In genomic region chr17:65871641-65872041, GRCm38 (mm10) we compare ENCODE assay signal across 11 mouse cellular contexts. TPM values are rescaled to one million over a fixed set of nuclear protein-coding genes. Genes with fewer than 3 reads are reported as not detected.
DNase-seq lines count a peak whose midpoint lies in the region; ATAC-seq lines count a peak whose summit lies in the region.
"Had no signal": no experiment of that assay in that cellular context is flagged by ENCODE, and none has a peak within 500 bp of the region (broad histone marks: within the 10 kb centered on the region; RNA-seq: fewer than 3 reads in every experiment).

No protein-coding gene starts in this region.

- H3K4me1 ChIP-seq in heart, embryonic 10.5 days: peaks cover 15% of the 10 kb centered on the region
- H3K4me1 ChIP-seq in embryonic facial prominence, embryonic 14.5 days (ENCODE audit: control insufficient read depth, insufficient read depth, low read length): peaks cover 17% of the 10 kb centered on the region; the same call in 1 of the 2 replicates

- peaks cover 10% of the 10 kb centered on the region for H3K36me3 ChIP-seq in heart, embryonic 10.5 days
- peaks cover 6% of the 10 kb centered on the region; the same call in 1 of the 2 replicates for H3K36me3 ChIP-seq in embryonic facial prominence, embryonic 14.5 days (ENCODE audit: control insufficient read depth, insufficient read depth, low read length)

- no peaks in the 10 kb centered on the region for H3K27me3 ChIP-seq in heart, embryonic 10.5 days (ENCODE audit: insufficient read depth, poor library complexity, severe bottlenecking)
- H3K27me3 ChIP-seq in embryonic facial prominence, embryonic 14.5 days (replicated peaks; ENCODE audit: control insufficient read depth, insufficient read depth, low read length): no peaks in the 10 kb centered on the region
- H3K27me3 ChIP-seq: megakaryocyte, embryonic 14.5 days had no signal

- no peaks in the 10 kb centered on the region for H3K9me3 ChIP-seq in heart, embryonic 10.5 days
- no peaks in the 10 kb centered on the region for H3K9me3 ChIP-seq in embryonic facial prominence, embryonic 14.5 days (ENCODE audit: control insufficient read depth, low read length)
- H3K9me3 ChIP-seq: megakaryocyte, embryonic 14.5 days had no signal

- no peak for ATAC-seq in embryonic facial prominence, embryonic 14.5 days (ENCODE audit: low read depth)
- ATAC-seq in granulocyte monocyte progenitor cell, adult 5-6 weeks (replicated peaks; ENCODE audit: poor library complexity, severe bottlenecking): no peak

- no peak overlapping the region for H3K4me3 ChIP-seq in heart, embryonic 10.5 days
- H3K4me3 ChIP-seq in embryonic facial prominence, embryonic 14.5 days (ENCODE audit: low read depth, low read length): no peak overlapping the region
- H3K4me3 ChIP-seq: heart, adult 2 months had no signal

- H3K4me2 ChIP-seq in embryonic facial prominence, embryonic 14.5 days (ENCODE audit: low read depth, low read length): no peak overlapping the region

- H3K27ac ChIP-seq in heart, embryonic 10.5 days: peak overlapping the region; percentile 59; the same call in 1 of the 2 replicates
- H3K27ac ChIP-seq in embryonic facial prominence, embryonic 14.5 days (replicated peaks; ENCODE audit: low read depth, low read length): peak overlapping the region; percentile 39; the same call in 1 of the 2 replicates
- H3K27ac ChIP-seq: heart, adult 2 months had no signal

- no peak for DNase-seq in heart, embryonic 10.5 days (ENCODE audit: low spot score)
- DNase-seq in heart, adult 8-10 months (ENCODE audit: low spot score): no peak
- DNase-seq in lung, postnatal 36 days: peak; percentile 13
- no peak for DNase-seq in lung, postnatal 4 days
- DNase-seq in embryonic facial prominence, embryonic 14.5 days (ENCODE audit: low spot score): peak; percentile 23
- DNase-seq in naive thymus-derived CD4-positive, alpha-beta T cell, adult 2 months (ENCODE audit: low read depth): peak; percentile 57
- DNase-seq in right cerebral cortex, postnatal 4 days: no peak
- DNase-seq: heart, adult 2 months; kidney, adult 2 months had no signal

- 45% methylated on average over 5 of the region's 5 CpGs for WGBS in heart, embryonic 10.5 days
- WGBS in embryonic facial prominence, embryonic 14.5 days: 16% methylated on average over 5 of the region's 5 CpGs

- peak overlapping the region; percentile 11; the same call in 1 of the 2 replicates for H3K9ac ChIP-seq in embryonic facial prominence, embryonic 14.5 days (ENCODE audit: low read depth, low read length)

RNA-seq across cellular contexts. Expression of gene Ralbp1, which starts 14.0 kb away (rescaled TPM):
- polyA plus RNA-seq in heart, embryonic 10.5 days (2016; fragmentation: Nextera tagmentation; extraction: Ambion mirVana): 46.1 and 52.1 TPM in 2 replicates
- 10 to 100 TPM; 33.6 to 42.3 (median 34.1) TPM for total RNA-seq in heart, adult 8-10 months (2022)
- 88.9 and 95.6 TPM in 2 replicates for polyA plus RNA-seq in embryonic facial prominence, embryonic 14.5 days (2014; fragmentation: Nextera tagmentation; extraction: Ambion mirVana)
- 40.5 and 41.4 TPM in 2 replicates for total RNA-seq in granulocyte monocyte progenitor cell, adult 5-6 weeks (2014; fragmentation: Nextera tagmentation)
- total RNA-seq in granulocyte monocyte progenitor cell, adult 5-6 weeks (2017): 71.5 and 76.3 TPM in 2 replicates

Comparison
In these comparisons a context has a peak if more than half of its experiments do, and no peak if none do; other contexts are left out.
1. DNase-seq: peak in lung, postnatal 36 days (single experiment), embryonic facial prominence, embryonic 14.5 days (single experiment) and naive thymus-derived CD4-positive, alpha-beta T cell, adult 2 months (single experiment); none in heart, embryonic 10.5 days (single experiment), heart, adult 8-10 months (single experiment), lung, postnatal 4 days (0 of 2) and right cerebral cortex, postnatal 4 days (single experiment).